In genomic region chr16:95401869-95402268, GRCm38 (mm10) we compare ENCODE assay signal across 14 mouse cellular contexts.
A peak's percentile ranks its signal among the peaks of the same experiment; 100 is the strongest.
DNase-seq lines count a peak whose midpoint lies in the region; TF ChIP-seq lines count a peak whose summit lies in the region.
"Had no signal": no experiment of that assay in that cellular context is flagged by ENCODE, and none has a peak within 500 bp of the region (broad histone marks: within the 10 kb centered on the region; RNA-seq: fewer than 3 reads in every experiment).

No protein-coding gene starts in this region.

- peak overlapping the region; percentile 82 for H3K27ac ChIP-seq in gastrocnemius, adult 2 months
- H3K27ac ChIP-seq: heart, embryonic 15.5 days; hindbrain, embryonic 15.5 days had no signal

- H3K27me3 ChIP-seq in splenic B cell, adult 2 months (ENCODE audit: control insufficient read depth, insufficient read depth, low read length, poor library complexity, severe bottlenecking) = no peaks in the 10 kb centered on the region
- H3K27me3 ChIP-seq: heart, embryonic 15.5 days; hindbrain, embryonic 15.5 days had no signal

- intact Hi-C loops in gastrocnemius, adult 2 months (cut with DNase I) = loop anchor here (5.0 kb wide), 1 partner anchor 45 kb away; no protein-coding TSS in a partner anchor

- TF ChIP-seq CTCF in gastrocnemius, adult 2 months (IDR thresholded peaks at IDR 0.05) = no peak

- no peak overlapping the region for H3K4me3 ChIP-seq in gastrocnemius, adult 2 months
- H3K4me3 ChIP-seq: heart, embryonic 15.5 days; hindbrain, embryonic 15.5 days had no signal

- H3K36me3 ChIP-seq in splenic B cell, adult 2 months (ENCODE audit: control insufficient read depth, insufficient read depth, low read length, poor library complexity, severe bottlenecking) = no peaks in the 10 kb centered on the region
- H3K36me3 ChIP-seq: heart, embryonic 15.5 days; hindbrain, embryonic 15.5 days had no signal

- peak; percentile 80 for DNase-seq in gastrocnemius, adult 2 months
- DNase-seq in gastrocnemius, postnatal 10 days = no peak
- peak; percentile 28 for DNase-seq in thymus, postnatal 0 days (ENCODE audit: low spot score)
- no peak for DNase-seq in thymus, postnatal 36 days
- peak; percentile 56 to 69 for DNase-seq in cerebellum, postnatal 14 days
- DNase-seq in splenic B cell, adult 2 months (ENCODE audit: low read depth, low spot score) = peak; percentile 27
- no peak for DNase-seq in frontal cortex, postnatal 10 days (ENCODE audit: low spot score in 2 of 2)
- DNase-seq in right cerebral cortex, postnatal 14 days = no peak
- DNase-seq: adrenal gland, postnatal 14 days; kidney, adult 2 months; liver, postnatal 0 days; lung, postnatal 4 days had no signal

Comparison
In these comparisons a context has a peak if more than half of its experiments do, and no peak if none do; other contexts are left out.
1. DNase-seq: peak in gastrocnemius, adult 2 months (single experiment), thymus, postnatal 0 days (single experiment), cerebellum, postnatal 14 days (2 of 2) and splenic B cell, adult 2 months (single experiment); none in gastrocnemius, postnatal 10 days (single experiment), thymus, postnatal 36 days (0 of 2), frontal cortex, postnatal 10 days (0 of 2) and right cerebral cortex, postnatal 14 days (single experiment).